Mouse (Mus musculus): Measurements from ENCODE around the gene Rimbp3. TPM values are rescaled to one million over a fixed set of nuclear protein-coding genes. Genes with fewer than 3 reads are reported as not detected.

Rimbp3 gene
- polyA plus RNA-seq, 1 experiment from 2014 or later, result 0.13 TPM

- no peak overlapping the region for H3K27ac ChIP-seq (ENCODE audit: low read depth)
- 51% methylated on average over 2 of the region's 2 CpGs for WGBS
- ATAC-seq (ENCODE audit: insufficient read depth), result peak; percentile 51
These were observed 6.4 kb upstream of the Rimbp3 start for GRCm38 (mm10) chr16:17201977-17202376.

DNA sequence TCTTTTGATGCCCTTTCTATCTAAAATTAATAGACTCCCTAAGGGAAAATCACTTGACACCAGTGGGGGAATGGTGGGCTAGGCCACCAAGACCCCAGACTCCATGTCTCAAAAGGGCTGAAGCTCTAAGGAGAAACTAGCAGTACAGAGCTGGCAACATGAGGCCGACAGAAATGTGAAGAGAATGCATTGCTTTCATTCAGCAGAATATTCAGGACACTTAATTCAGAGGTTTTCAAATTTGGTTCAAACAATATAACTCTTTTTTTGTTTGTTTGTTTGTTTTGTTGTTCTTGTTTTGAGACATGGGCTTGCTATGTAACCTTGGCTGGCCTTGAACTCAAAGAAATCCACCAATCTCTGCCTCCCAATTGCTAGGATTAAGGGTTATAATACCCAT, 5.9 kb upstream of the Rimbp3 start, which contains the start of gene Ube2l3:
Gene Ube2l3 (minus strand): TSS at position 101 of the 400 bp plus-strand sequence.
- peak within 1 kb of the TSS; percentile 92 for H3K4me2 ChIP-seq
- H3K4me3 ChIP-seq (ENCODE audit: low read depth, low read length), result peak within 1 kb of the TSS; percentile 100
- ATAC-seq (ENCODE audit: insufficient read depth), result no peak
- DNase-seq, result no peak
- 82% methylated on average over 1 of the region's 1 CpGs for WGBS
- no peak within 1 kb of the TSS for H3K27ac ChIP-seq (ENCODE audit: low read depth)
- H3K9me3 ChIP-seq (ENCODE audit: low read depth, low read length), result no peaks in the 10 kb centered on the region
- no peak for TF ChIP-seq CTCF (IDR thresholded peaks at IDR 0.05; ENCODE audit: low read depth)
- peaks cover 6% of the 10 kb centered on the region; the same call in 1 of the 2 replicates for H3K36me3 ChIP-seq (ENCODE audit: insufficient read depth)
- peak within 1 kb of the TSS; percentile 100; the same call in 1 of the 2 replicates for H3K9ac ChIP-seq
- H3K27me3 ChIP-seq (ENCODE audit: insufficient read depth, low read length), result peaks cover 7% of the 10 kb centered on the region; the same call in 1 of the 2 replicates
- H3K4me1 ChIP-seq (ENCODE audit: insufficient read depth), result peaks cover 4% of the 10 kb centered on the region; the same call in 1 of the 2 replicates

More at GRCm38 (mm10) chr16:17201977-17202376, 6.4 kb upstream of the Rimbp3 start:
- DNase-seq, result peak; percentile 68
- Histone ChIP-seq H3K9ac (no peak overlapping the region), H3K9me3 (ENCODE audit: low read depth, low read length) (no peaks in the 10 kb centered on the region), H3K27me3 (ENCODE audit: insufficient read depth, low read length) (peaks cover 7% of the 10 kb centered on the region; the same call in 1 of the 2 replicates), H3K4me3 (ENCODE audit: low read depth, low read length) (peak overlapping the region; percentile 100; the same call in 1 of the 2 replicates), H3K36me3 (ENCODE audit: insufficient read depth) (peaks cover 7% of the 10 kb centered on the region; the same call in 1 of the 2 replicates), H3K4me2 (no peak overlapping the region), H3K4me1 (ENCODE audit: insufficient read depth) (peaks cover 4% of the 10 kb centered on the region; the same call in 1 of the 2 replicates)
- peak; percentile 58 for TF ChIP-seq CTCF (IDR thresholded peaks at IDR 0.05; ENCODE audit: low read depth)

- H3K9ac ChIP-seq, result no peak overlapping the region
These were observed 3.4 kb upstream of the Rimbp3 start for GRCm38 (mm10) chr16:17204990-17205389.

GRCm38 (mm10) chr16:17209404-17209960, 1.1 kb downstream of the Rimbp3 start:
- H3K27me3 ChIP-seq (ENCODE audit: insufficient read depth, low read length), result peaks cover 33% of the 10 kb centered on the region
- peak overlapping the region; percentile 53 for H3K4me3 ChIP-seq (ENCODE audit: low read depth, low read length)
- 3% methylated on average over 37 of the region's 37 CpGs for WGBS
- peak overlapping the region; percentile 99 for H3K4me2 ChIP-seq
- no peak overlapping the region for H3K9ac ChIP-seq
- TF ChIP-seq CTCF (IDR thresholded peaks at IDR 0.05; ENCODE audit: low read depth), result no peak
- peak; percentile 3 for ATAC-seq (ENCODE audit: insufficient read depth)
- H3K27ac ChIP-seq (ENCODE audit: low read depth), result no peak overlapping the region
- H3K36me3 ChIP-seq (ENCODE audit: insufficient read depth), result no peaks in the 10 kb centered on the region
- H3K9me3 ChIP-seq (ENCODE audit: low read depth, low read length), result no peaks in the 10 kb centered on the region
- 0 out of 2 replicates have a peak, but pooled peaks cover 4% of the 10 kb centered on the region for H3K4me1 ChIP-seq (ENCODE audit: insufficient read depth)
- DNase-seq, result no peak

More at GRCm38 (mm10) chr16:17204990-17205389, 3.4 kb upstream of the Rimbp3 start:
- DNase-seq (peak; percentile 75), ATAC-seq (ENCODE audit: insufficient read depth) (no peak)
- peaks cover 21% of the 10 kb centered on the region for H3K27me3 ChIP-seq (ENCODE audit: insufficient read depth, low read length)
- H3K36me3 ChIP-seq (ENCODE audit: insufficient read depth), result no peaks in the 10 kb centered on the region
- peak; percentile 74 for TF ChIP-seq CTCF (IDR thresholded peaks at IDR 0.05; ENCODE audit: low read depth)
- 4% methylated on average over 6 of the region's 6 CpGs for WGBS
- H3K4me2 ChIP-seq, result no peak overlapping the region
- H3K4me1 ChIP-seq (ENCODE audit: insufficient read depth), result peaks cover 2% of the 10 kb centered on the region; the same call in 1 of the 2 replicates
- no peak overlapping the region for H3K4me3 ChIP-seq (ENCODE audit: low read depth, low read length)
- H3K27ac ChIP-seq (ENCODE audit: low read depth), result no peak overlapping the region
- no peaks in the 10 kb centered on the region for H3K9me3 ChIP-seq (ENCODE audit: low read depth, low read length)

DNA sequence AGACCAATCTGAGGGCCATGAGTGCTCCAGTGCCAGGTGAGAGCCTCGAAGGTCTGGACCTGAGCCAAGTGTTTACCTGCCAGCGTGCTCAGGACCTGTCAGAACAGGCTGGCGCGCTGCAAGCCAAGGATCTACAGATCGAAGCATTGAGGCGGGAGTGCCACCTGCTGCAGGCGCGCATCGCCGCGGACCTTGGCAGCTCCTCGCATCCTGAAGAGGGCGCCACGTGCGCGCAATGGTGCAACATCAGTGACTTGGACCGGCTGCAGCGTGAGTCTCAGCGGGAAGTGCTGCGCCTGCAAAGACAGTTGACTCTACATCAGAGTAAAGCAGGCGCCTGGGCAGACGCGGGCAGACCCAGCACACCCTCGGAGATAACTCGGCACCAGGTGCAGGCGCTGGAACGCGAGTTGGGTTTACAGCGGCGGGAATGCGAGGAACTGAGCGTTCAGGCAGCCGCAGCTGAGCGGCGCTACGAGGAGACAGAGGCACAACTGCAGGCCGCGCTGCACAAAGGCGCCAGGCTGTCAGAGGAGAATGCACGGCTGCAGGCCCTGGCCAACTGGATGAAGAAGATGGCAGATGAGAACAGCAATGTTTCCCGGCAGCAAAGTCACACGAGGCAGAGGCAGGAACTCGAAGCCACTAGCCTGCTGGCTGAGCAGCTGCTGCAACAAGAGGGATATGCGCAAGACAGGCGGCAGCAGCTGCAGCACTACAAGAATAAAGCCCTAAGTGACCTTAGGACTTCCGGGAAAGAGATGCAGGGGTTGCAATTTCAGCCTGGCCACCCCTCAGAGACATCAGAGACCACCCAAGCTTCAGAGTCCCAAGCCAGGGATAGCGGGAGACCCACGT, 1.8 kb downstream of the Rimbp3 start:
- peaks cover 33% of the 10 kb centered on the region for H3K27me3 ChIP-seq (ENCODE audit: insufficient read depth, low read length)
- WGBS, result 6% methylated on average over 48 of the region's 48 CpGs
- H3K4me1 ChIP-seq (ENCODE audit: insufficient read depth), result 0 out of 2 replicates have a peak, but pooled peaks cover 4% of the 10 kb centered on the region
- H3K4me2 ChIP-seq, result peak overlapping the region; percentile 99
- no peak overlapping the region for H3K27ac ChIP-seq (ENCODE audit: low read depth)
- no peak overlapping the region for H3K9ac ChIP-seq
- ATAC-seq (ENCODE audit: insufficient read depth) (peak; percentile 65), DNase-seq (peak; percentile 94)
- peak overlapping the region; percentile 53 for H3K4me3 ChIP-seq (ENCODE audit: low read depth, low read length)
- H3K9me3 ChIP-seq (ENCODE audit: low read depth, low read length), result no peaks in the 10 kb centered on the region
- no peaks in the 10 kb centered on the region for H3K36me3 ChIP-seq (ENCODE audit: insufficient read depth)
- peak; percentile 94 for TF ChIP-seq CTCF (IDR thresholded peaks at IDR 0.05; ENCODE audit: low read depth)

DNA sequence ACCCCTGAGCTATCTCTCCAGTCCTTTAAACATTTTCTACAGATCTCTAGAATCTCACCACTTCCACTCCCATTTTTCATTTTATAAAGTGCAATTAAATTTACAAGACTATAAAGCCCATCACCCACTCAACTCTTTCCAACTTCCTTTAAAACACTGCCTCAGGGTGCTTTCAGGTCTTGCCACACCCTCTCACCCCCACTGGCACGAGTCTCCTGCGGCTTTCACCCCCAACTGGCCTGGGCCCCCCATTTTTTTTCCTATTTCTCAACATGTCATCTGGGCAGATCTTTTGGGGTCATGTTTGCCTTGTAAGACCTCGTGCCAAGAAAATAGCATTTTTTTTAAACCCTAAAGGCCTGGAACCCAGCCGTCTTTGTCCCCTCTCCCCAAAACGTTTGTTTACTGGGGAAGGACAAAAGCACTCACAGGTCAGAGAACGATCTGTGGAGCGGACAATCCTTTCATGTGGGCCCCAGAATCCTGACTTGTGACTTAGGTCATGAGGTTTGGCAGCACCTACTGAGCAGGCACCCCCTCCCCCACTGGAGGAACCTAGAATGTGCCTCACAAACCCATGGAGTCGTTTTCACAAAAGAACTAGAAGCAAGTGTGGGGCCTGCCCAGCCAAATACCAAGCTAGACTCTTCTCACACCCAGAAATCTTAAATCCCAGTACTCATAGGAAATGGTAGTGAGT, 8.7 kb downstream of the Rimbp3 start:
- no peak for TF ChIP-seq CTCF (IDR thresholded peaks at IDR 0.05; ENCODE audit: low read depth)
- no peak overlapping the region for H3K4me2 ChIP-seq
- H3K27ac ChIP-seq (ENCODE audit: low read depth), result no peak overlapping the region
- no peak overlapping the region for H3K9ac ChIP-seq
- no peaks in the 10 kb centered on the region for H3K36me3 ChIP-seq (ENCODE audit: insufficient read depth)
- H3K27me3 ChIP-seq (ENCODE audit: insufficient read depth, low read length), result no peaks in the 10 kb centered on the region
- H3K9me3 ChIP-seq (ENCODE audit: low read depth, low read length), result no peaks in the 10 kb centered on the region
- DNase-seq, result no peak
- no peak overlapping the region for H3K4me3 ChIP-seq (ENCODE audit: low read depth, low read length)
- ATAC-seq (ENCODE audit: insufficient read depth), result no peak
- WGBS, result 43% methylated on average over 8 of the region's 8 CpGs
- no peaks in the 10 kb centered on the region for H3K4me1 ChIP-seq (ENCODE audit: insufficient read depth)
